Mouse (Mus musculus) limb, embryonic 10.5 days (tissue): Measurements from ENCODE around the gene Prss57. TPM values are rescaled to one million over a fixed set of nuclear protein-coding genes. Genes with fewer than 3 reads are reported as not detected.

Experiments
- DNase-seq: peaks from one replicate; pipeline ENCODE4 v3.0.0-alpha.2; 2017; ENCODE audit warnings: low spot score
- H3K27ac ChIP-seq: fragments of 300-500 bp; sonication (generic); 2 replicates; pipeline ENCODE4 v1.5.1; 2016; ENCODE audit warnings: mild to moderate bottlenecking
- H3K27me3 ChIP-seq: fragments of 300-500 bp; sonication (generic); 2 replicates; pipeline ENCODE4 v1.6.1; 2016; ENCODE audit warnings: low read depth, mild to moderate bottlenecking; ENCODE audit not compliant: poor library complexity, severe bottlenecking
- H3K36me3 ChIP-seq: fragments of 300-500 bp; sonication (generic); 2 replicates; pipeline ENCODE4 v1.6.1; 2016; ENCODE audit warnings: mild to moderate bottlenecking, moderate library complexity
- H3K4me1 ChIP-seq: fragments of 300-500 bp; sonication (generic); 2 replicates; pipeline ENCODE4 v1.6.1; 2016
- H3K4me3 ChIP-seq: fragments of 300-500 bp; sonication (generic); 2 replicates; pipeline ENCODE4 v1.5.1; 2016; ENCODE audit warnings: mild to moderate bottlenecking, moderate library complexity
- H3K9me3 ChIP-seq: fragments of 300-500 bp; sonication (generic); replicated peaks from 2 replicates; pipeline ENCODE4 v1.6.1; 2016; ENCODE audit warnings: mild to moderate bottlenecking
- WGBS: fragments of 180-500 bp; shearing (Covaris S2); methylation state at CpG from one replicate; pipeline ENCODE4 v1.1.7; 2016; 5-methylcytosine and 5-hydroxymethylcytosine counted together
- polyA plus RNA-seq: library from polyadenylated mRNA; unstranded; fragments of >200 nt; fragmentation: Nextera tagmentation; extraction: Ambion mirVana; gene quantifications from 2 replicates; pipeline ENCODE4 v1.2.1, GENCODE M21; 2016

Gene Prss57
- polyA plus RNA-seq, 1 experiment from 2014 or later = 0.19 TPM

DNA sequence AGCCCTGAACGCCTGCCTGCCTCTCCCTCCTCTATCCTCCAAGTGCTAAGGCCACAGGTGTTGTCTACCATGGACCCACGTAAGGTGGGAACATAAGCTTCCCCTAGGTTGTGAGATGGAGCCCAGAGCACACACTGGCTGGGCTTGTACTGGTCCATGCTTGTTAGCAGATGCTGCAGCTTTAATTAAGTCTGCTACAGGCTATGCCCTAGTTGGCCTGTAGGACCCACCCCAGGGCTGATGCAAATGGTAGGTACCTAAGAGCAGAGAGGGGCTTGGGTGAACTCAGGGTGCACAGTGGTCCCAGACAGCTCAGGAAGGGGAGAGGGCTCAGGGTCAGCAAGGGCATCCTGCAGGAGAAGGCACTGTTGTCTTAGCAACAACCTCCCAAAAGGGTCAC, 1.2 kb downstream of the Prss57 start:
- H3K36me3 ChIP-seq = no peaks in the 10 kb centered on the region
- DNase-seq = no peak
- peaks cover 14% of the 10 kb centered on the region for H3K4me1 ChIP-seq
- 62% methylated on average over 2 of the region's 2 CpGs for WGBS
- H3K4me3 ChIP-seq = no peak overlapping the region
- no peak overlapping the region for H3K27ac ChIP-seq
- H3K9me3 ChIP-seq = no peaks in the 10 kb centered on the region
- peaks cover 7% of the 10 kb centered on the region for H3K27me3 ChIP-seq

DNA sequence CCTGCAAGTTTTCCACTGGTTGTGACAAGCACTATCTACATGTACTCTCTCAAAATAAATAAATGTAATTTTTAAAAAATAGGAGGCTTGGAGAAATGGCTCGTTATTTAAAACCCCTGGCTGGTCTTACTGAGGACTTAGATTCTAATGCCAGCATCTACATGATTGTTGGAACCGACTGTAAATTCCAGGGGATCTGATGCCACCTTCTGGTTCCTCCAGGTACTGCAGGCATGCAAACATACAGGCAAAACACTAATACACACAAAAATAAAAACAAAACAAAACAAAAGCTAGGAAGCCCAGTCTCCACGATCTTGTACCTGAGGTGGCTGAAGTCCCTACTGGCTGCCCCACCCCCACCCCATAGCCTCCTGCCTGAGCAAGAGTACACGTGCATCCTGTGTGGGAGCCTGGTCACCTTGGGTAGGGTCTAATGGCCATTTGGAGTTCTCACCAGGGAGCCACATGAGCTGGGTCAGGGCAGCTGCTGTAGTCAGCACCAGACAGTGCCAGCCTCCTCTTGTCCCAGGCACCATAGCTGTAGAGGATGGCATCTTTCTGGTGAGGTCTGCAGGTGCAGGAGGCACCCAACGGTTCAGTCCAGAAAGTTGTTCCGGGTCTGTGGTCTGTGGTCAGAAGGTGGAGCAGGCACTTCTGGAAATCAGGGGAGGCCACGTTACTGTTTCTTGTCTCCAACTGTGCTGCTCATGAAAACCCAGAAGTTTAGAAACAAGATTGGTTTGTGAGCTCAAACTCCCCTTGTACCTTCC, 2.2 kb downstream of the Prss57 start:
- no peak overlapping the region for H3K27ac ChIP-seq
- peaks cover 5% of the 10 kb centered on the region for H3K4me1 ChIP-seq
- H3K36me3 ChIP-seq = no peaks in the 10 kb centered on the region
- no peaks in the 10 kb centered on the region for H3K9me3 ChIP-seq
- DNase-seq = peak; percentile 84
- H3K27me3 ChIP-seq = peaks cover 16% of the 10 kb centered on the region
- WGBS = 37% methylated on average over 7 of the region's 7 CpGs
- H3K4me3 ChIP-seq = no peak overlapping the region

DNA sequence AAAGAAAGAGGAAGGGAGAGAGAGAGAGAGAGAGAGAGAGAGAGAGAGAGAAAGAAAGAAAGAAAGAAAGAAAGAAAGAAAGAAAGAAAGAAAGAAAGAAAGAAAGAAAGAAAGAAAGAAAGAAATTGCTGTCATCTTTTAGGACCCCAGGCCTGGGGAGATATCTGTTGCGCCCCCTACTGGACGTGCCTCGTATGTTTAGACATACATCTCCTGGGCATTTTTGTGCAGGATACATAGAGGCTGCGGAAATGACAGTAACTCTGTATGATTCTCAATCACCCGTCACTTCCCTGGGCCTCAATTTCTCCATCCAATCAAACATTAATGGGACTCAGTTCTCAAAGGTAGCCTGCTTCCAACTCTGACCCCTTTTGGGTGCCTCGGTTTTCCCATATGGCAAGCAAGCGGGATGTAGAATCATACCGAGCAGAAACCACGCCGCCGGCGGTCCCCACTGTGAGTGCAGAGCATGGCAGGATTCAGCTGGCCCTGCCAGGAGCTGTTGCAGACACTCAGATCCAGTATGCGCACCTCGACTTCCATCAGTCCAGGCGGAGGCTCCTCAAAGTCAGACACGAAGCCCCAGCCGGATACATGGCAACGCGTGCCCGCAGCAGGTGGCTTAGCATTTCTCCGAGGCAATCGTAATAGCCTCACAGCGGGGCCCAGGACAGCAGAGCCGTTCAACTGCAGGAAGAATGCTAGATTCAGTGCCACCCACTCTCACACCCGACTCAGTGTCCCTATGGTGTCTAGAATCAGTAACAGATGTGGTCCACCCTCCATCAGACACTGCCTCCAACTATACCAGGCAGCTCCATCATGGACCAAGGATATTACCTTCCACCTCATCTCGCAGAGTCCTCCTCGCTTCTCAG, 6.6 kb downstream of the Prss57 start:
- Histone ChIP-seq H3K9me3 (no peaks in the 10 kb centered on the region), H3K27me3 (peaks cover 55% of the 10 kb centered on the region), H3K4me3 (no peak overlapping the region), H3K4me1 (peaks cover 28% of the 10 kb centered on the region), H3K27ac (no peak overlapping the region), H3K36me3 (no peaks in the 10 kb centered on the region)
- peak; percentile 72 for DNase-seq
- 42% methylated on average over 27 of the region's 27 CpGs for WGBS

DNA sequence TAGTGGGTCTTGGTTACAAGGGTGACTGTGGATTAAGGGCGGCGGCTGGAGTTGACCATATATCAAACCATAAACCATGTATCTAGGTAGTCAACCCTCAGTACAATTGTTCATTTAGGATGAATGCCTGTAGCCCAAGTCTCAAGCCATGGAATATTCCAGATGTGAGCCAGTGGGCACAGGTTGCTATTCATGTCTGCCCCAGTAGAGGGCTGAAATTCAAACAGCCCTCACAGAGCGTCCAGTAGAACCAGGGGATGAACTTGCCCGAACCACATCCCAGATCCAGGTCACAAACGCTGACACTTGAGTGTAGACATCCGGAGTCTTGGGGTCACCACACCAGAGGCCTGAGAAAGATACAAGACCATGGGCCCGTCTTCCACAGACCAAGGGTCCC, 7.7 kb downstream of the Prss57 start:
- Histone ChIP-seq H3K4me3 (no peak overlapping the region), H3K9me3 (no peaks in the 10 kb centered on the region), H3K27ac (no peak overlapping the region), H3K4me1 (peaks cover 36% of the 10 kb centered on the region), H3K27me3 (peaks cover 66% of the 10 kb centered on the region), H3K36me3 (no peaks in the 10 kb centered on the region)
- no peak for DNase-seq
- WGBS = 62% methylated on average over 7 of the region's 7 CpGs

DNA sequence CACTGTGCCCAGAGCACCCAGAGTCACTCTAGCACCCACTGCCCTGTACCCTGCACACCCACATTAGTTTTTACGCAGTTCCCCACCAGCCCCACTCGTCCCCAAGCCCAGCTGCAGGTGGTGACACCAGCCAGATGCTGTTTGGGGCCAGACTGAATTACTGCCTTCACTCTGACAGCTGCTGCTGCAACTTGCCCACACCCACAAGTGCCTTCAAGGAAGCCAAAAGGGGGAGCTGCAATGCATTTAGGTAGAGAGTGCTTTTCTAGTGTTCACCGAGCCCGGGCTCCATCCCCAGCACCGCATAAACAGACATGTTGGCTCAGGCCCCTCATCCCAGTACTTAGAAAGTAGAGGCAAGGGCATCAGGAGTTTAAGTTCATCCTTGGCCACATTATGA, 8.8 kb downstream of the Prss57 start:
- Histone ChIP-seq H3K27me3 (peaks cover 77% of the 10 kb centered on the region), H3K4me1 (peaks cover 47% of the 10 kb centered on the region), H3K27ac (no peak overlapping the region), H3K4me3 (no peak overlapping the region), H3K9me3 (no peaks in the 10 kb centered on the region), H3K36me3 (no peaks in the 10 kb centered on the region)
- 41% methylated on average over 5 of the region's 5 CpGs for WGBS
- no peak for DNase-seq

DNA sequence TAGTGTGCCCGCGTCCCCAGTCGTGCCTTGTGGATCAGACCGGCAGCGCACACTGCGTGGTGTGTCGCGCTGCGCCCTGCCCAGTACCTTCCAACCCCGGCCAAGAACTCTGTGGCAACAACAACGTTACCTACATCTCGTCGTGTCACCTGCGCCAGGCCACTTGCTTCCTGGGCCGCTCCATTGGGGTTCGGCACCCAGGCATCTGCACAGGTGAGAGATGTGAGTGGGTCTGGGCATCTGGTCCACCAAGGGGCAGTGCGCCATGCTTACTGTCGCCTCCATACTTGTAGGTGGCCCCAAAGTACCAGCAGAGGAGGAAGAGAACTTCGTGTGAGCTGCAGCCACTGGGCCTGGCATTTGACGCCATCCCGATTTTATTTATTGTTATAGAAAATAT, 9.6 kb downstream of the Prss57 start:
- H3K27me3 ChIP-seq = peaks cover 85% of the 10 kb centered on the region
- H3K9me3 ChIP-seq = no peaks in the 10 kb centered on the region
- peak overlapping the region; percentile 54 for H3K4me3 ChIP-seq

DNA sequence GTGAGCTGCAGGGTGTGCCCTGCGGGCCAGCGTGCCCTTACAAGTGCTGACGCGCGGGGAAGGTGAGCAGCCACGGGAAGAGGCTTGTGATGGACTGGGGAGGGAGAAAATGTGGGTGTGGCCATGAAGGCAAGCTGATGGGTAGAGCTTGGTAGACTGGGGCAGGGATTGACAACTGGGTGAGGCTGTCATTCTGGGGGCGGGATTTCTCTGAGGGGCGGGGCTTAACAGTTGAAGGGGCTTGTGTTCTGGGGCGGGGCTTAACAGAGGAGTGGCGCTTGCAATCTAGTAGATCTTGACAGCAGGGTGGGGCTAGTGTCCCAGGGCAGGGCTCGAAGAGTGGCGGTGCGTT, 10.1 kb downstream of the Prss57 start:
- DNase-seq = no peak
- Histone ChIP-seq H3K36me3 (no peaks in the 10 kb centered on the region), H3K4me3 (peak overlapping the region; percentile 54), H3K27ac (peak overlapping the region; percentile 21; the same call in 1 of the 2 replicates), H3K4me1 (peaks cover 49% of the 10 kb centered on the region), H3K27me3 (peaks cover 88% of the 10 kb centered on the region), H3K9me3 (no peaks in the 10 kb centered on the region)
- WGBS = 2% methylated on average over 13 of the region's 13 CpGs

More for the DNA sequence above, 9.6 kb downstream of the Prss57 start:
- no peaks in the 10 kb centered on the region for H3K36me3 ChIP-seq
- H3K4me1 ChIP-seq = peaks cover 49% of the 10 kb centered on the region
- H3K27ac ChIP-seq = no peak overlapping the region
- WGBS = 25% methylated on average over 21 of the region's 21 CpGs
- DNase-seq = no peak

DNA sequence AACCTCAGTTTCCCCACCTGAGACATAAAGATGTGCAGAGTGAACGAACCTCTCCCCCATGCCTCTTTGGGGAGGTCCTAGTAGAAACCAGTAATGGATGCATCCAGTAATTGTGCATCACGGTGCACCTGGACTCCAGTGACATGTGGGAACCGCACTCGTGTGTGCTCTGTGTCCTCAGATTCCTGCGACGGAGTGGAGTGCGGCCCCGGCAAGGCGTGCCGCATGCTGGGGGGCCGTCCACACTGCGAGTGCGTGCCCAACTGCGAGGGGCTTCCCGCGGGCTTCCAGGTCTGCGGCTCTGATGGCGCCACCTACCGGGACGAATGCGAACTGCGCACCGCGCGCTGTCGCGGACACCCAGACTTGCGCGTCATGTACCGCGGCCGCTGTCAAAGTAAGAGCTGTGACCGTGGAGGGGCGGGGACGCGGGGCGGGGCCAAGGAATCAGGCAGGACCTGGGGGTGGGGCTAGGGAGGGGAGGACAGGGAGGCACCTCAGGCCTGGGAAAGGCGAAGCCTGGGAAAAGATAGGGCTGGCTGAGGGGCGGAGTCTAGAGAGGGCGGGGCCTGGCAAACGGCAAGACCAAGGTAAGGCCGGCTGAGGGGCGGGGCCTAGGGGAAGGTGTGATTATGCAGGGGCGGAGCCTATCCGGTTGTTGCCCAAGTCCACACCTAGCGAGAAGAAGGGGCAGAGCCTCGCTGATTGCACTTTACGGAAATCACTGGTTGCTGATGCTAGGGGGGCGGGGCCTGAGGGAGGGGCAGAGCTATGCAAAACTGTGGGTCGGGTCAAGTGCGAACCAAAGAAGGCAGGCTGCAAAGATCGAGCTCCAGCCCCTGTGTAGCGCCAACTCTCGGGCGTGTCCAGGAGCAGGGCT, 10.7 kb downstream of the Prss57 start:
- H3K27me3 ChIP-seq = peaks cover 85% of the 10 kb centered on the region
- H3K27ac ChIP-seq = peak overlapping the region; percentile 21; the same call in 1 of the 2 replicates
- no peaks in the 10 kb centered on the region for H3K36me3 ChIP-seq
- peaks cover 49% of the 10 kb centered on the region for H3K4me1 ChIP-seq
- H3K9me3 ChIP-seq = 0 out of 2 replicates have a peak, but pooled peaks cover 4% of the 10 kb centered on the region
- peak; percentile 98 for DNase-seq
- WGBS = 1% methylated on average over 55 of the region's 55 CpGs
- peak overlapping the region; percentile 54 for H3K4me3 ChIP-seq

DNA sequence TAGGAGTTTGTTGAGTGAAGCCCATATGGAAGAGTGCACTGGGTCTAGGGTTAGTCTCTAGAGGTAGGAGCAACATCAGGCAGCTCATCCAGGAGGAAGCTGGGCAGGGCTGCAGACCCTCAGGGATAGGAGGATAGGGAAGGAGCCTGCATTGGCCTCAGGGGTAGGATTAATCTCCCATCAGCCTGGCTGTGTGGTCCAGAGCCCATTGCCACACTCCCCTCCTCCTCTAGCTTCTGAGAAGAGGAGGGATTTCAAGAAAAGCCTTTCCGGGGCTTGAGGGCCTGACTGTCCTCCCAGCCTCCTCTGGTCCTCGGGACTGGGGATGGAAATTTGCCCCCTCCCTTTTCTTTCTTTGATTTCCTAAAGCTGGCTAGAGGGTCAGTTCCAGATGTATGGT, 11.6 kb downstream of the Prss57 start:
- Histone ChIP-seq H3K4me3 (no peak overlapping the region), H3K4me1 (peaks cover 53% of the 10 kb centered on the region)
- WGBS = 16% methylated on average over 2 of the region's 2 CpGs

DNA sequence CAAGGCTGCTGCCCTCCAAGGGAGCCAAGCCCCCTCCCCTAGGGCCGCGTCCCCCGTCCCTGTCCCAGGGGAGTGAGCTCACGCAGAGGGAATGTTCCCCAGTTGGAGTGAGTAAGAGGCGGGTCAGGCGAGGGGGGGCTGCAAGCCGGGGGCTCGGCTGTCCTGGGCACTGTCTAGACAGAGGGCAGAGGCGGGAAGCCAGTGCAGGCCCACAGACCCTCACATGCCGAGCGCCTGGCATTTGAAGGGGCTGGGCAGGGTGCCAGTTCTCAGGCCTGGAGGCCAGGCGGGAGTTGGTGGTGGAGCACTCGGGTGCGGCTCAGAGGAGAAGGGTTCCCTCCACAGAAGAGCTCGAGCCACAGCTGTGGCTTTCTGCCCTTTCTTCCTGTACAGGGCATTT, 12.8 kb downstream of the Prss57 start:
- Histone ChIP-seq H3K36me3 (no peaks in the 10 kb centered on the region), H3K4me1 (peaks cover 53% of the 10 kb centered on the region), H3K4me3 (peak overlapping the region; percentile 56; the same call in 1 of the 2 replicates), H3K9me3 (0 out of 2 replicates have a peak, but pooled peaks cover 4% of the 10 kb centered on the region), H3K27ac (no peak overlapping the region), H3K27me3 (peaks cover 66% of the 10 kb centered on the region)
- 23% methylated on average over 15 of the region's 15 CpGs for WGBS
- DNase-seq = no peak

More for the DNA sequence above, 11.6 kb downstream of the Prss57 start:
- H3K27me3 ChIP-seq = peaks cover 77% of the 10 kb centered on the region
- DNase-seq = no peak
- H3K9me3 ChIP-seq = 0 out of 2 replicates have a peak, but pooled peaks cover 4% of the 10 kb centered on the region
- H3K27ac ChIP-seq = no peak overlapping the region
- H3K36me3 ChIP-seq = no peaks in the 10 kb centered on the region

DNA sequence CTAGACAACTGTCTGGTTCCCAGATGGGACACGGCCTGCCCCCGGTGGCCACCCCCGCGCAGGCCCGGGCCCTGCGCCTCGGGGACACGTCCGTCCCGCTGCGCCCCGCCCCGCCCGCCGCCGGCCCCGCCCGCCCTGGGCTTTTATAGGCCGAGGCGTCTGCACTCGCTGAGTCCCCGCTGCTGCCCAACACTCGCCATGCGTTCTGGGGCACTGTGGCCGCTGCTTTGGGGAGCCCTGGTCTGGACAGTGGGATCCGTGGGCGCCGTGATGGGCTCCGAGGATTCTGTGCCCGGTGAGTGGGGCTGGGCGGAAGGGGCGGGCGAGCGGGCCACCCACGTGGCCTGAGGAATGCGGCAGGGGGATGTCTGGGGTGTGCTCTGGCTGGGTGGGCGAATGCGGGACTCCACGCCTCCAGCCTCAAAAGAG, 13.6 kb downstream of the Prss57 start, which contains the start of gene Fstl3:
Fstl3 (plus strand) TSS at position 170 of the 429 bp plus-strand sequence.
- under 1% methylated on average over 39 of the region's 39 CpGs for WGBS
- peak within 1 kb of the TSS; percentile 72 for H3K27ac ChIP-seq
- H3K27me3 ChIP-seq = peaks cover 57% of the 10 kb centered on the region
- peak within 1 kb of the TSS; percentile 56 for H3K4me3 ChIP-seq
- H3K36me3 ChIP-seq = no peaks in the 10 kb centered on the region
- DNase-seq = peak; percentile 68
- 0 out of 2 replicates have a peak, but pooled peaks cover 4% of the 10 kb centered on the region for H3K9me3 ChIP-seq
- peaks cover 53% of the 10 kb centered on the region for H3K4me1 ChIP-seq
